Mouse (Mus musculus): Measurements from ENCODE around the gene Ephb4. TPM values are rescaled to one million over a fixed set of nuclear protein-coding genes. Genes with fewer than 3 reads are reported as not detected.

Gene Ephb4
- polyA plus RNA-seq, 1 experiment, result 10.4 TPM

- 81% methylated on average over 4 of the region's 4 CpGs for WGBS
- Histone ChIP-seq H3K4me3 (ENCODE audit: control insufficient read depth, insufficient read depth, low read length) (no peak overlapping the region), H3K36me3 (ENCODE audit: control insufficient read depth, insufficient read depth, low read length) (no peaks in the 10 kb centered on the region), H3K4me1 (replicated peaks; ENCODE audit: control insufficient read depth, insufficient read depth, low read length) (no peaks in the 10 kb centered on the region), H3K27me3 (ENCODE audit: control insufficient read depth, insufficient read depth, low read length) (peaks cover 7% of the 10 kb centered on the region), H3K27ac (ENCODE audit: control insufficient read depth, insufficient read depth, low read length) (no peak overlapping the region)
- DNase-seq, result no peak
- TF ChIP-seq POLR2A (IDR thresholded peaks at IDR 0.05; ENCODE audit: control insufficient read depth, extremely low read depth, insufficient read depth, low read length, poor library complexity) (no peak), CTCF (IDR thresholded peaks at IDR 0.05; ENCODE audit: borderline replicate concordance, control insufficient read depth, extremely low read depth, insufficient read depth, low read length, poor library complexity) (no peak)
Measured at GRCm38 (mm10) chr5:137351394-137351793, 1.5 kb downstream of the Ephb4 start.

- no peak for DNase-seq
- H3K4me3 ChIP-seq (ENCODE audit: control insufficient read depth, insufficient read depth, low read length), result no peak overlapping the region
Measured at GRCm38 (mm10) chr5:137352011-137352975, 2.4 kb downstream of the Ephb4 start.

GRCm38 (mm10) chr5:137354091-137354490 is 4.2 kb downstream of the Ephb4 start:
- no peaks in the 10 kb centered on the region for H3K4me1 ChIP-seq (replicated peaks; ENCODE audit: control insufficient read depth, insufficient read depth, low read length)
- TF ChIP-seq POLR2A (IDR thresholded peaks at IDR 0.05; ENCODE audit: control insufficient read depth, extremely low read depth, insufficient read depth, low read length, poor library complexity), result no peak
- no peak for TF ChIP-seq CTCF (IDR thresholded peaks at IDR 0.05; ENCODE audit: borderline replicate concordance, control insufficient read depth, extremely low read depth, insufficient read depth, low read length, poor library complexity)
- H3K4me3 ChIP-seq (ENCODE audit: control insufficient read depth, insufficient read depth, low read length), result no peak overlapping the region
- peaks cover under 1% of the 10 kb centered on the region for H3K27me3 ChIP-seq (ENCODE audit: control insufficient read depth, insufficient read depth, low read length)
- no peaks in the 10 kb centered on the region for H3K36me3 ChIP-seq (ENCODE audit: control insufficient read depth, insufficient read depth, low read length)
- H3K27ac ChIP-seq (ENCODE audit: control insufficient read depth, insufficient read depth, low read length), result no peak overlapping the region
- no peak for DNase-seq
- WGBS, result 85% methylated on average over 17 of the region's 17 CpGs

More at GRCm38 (mm10) chr5:137352011-137352975, 2.4 kb downstream of the Ephb4 start:
- H3K4me1 ChIP-seq (replicated peaks; ENCODE audit: control insufficient read depth, insufficient read depth, low read length), result no peaks in the 10 kb centered on the region
- peaks cover 7% of the 10 kb centered on the region for H3K27me3 ChIP-seq (ENCODE audit: control insufficient read depth, insufficient read depth, low read length)
- no peaks in the 10 kb centered on the region for H3K36me3 ChIP-seq (ENCODE audit: control insufficient read depth, insufficient read depth, low read length)
- no peak overlapping the region for H3K27ac ChIP-seq (ENCODE audit: control insufficient read depth, insufficient read depth, low read length)
- TF ChIP-seq POLR2A (IDR thresholded peaks at IDR 0.05; ENCODE audit: control insufficient read depth, extremely low read depth, insufficient read depth, low read length, poor library complexity) (no peak), CTCF (IDR thresholded peaks at IDR 0.05; ENCODE audit: borderline replicate concordance, control insufficient read depth, extremely low read depth, insufficient read depth, low read length, poor library complexity) (no peak)
- 77% methylated on average over 16 of the region's 16 CpGs for WGBS

- Histone ChIP-seq H3K4me1 (replicated peaks; ENCODE audit: control insufficient read depth, insufficient read depth, low read length) (no peaks in the 10 kb centered on the region), H3K27ac (ENCODE audit: control insufficient read depth, insufficient read depth, low read length) (no peak overlapping the region), H3K27me3 (ENCODE audit: control insufficient read depth, insufficient read depth, low read length) (no peaks in the 10 kb centered on the region), H3K36me3 (ENCODE audit: control insufficient read depth, insufficient read depth, low read length) (no peaks in the 10 kb centered on the region), H3K4me3 (ENCODE audit: control insufficient read depth, insufficient read depth, low read length) (no peak overlapping the region)
- TF ChIP-seq CTCF (IDR thresholded peaks at IDR 0.05; ENCODE audit: borderline replicate concordance, control insufficient read depth, extremely low read depth, insufficient read depth, low read length, poor library complexity) (no peak), POLR2A (IDR thresholded peaks at IDR 0.05; ENCODE audit: control insufficient read depth, extremely low read depth, insufficient read depth, low read length, poor library complexity) (no peak)
- no peak for DNase-seq
- WGBS, result 61% methylated on average over 7 of the region's 7 CpGs
Measured at GRCm38 (mm10) chr5:137358382-137358781, 8.5 kb downstream of the Ephb4 start.

GRCm38 (mm10) chr5:137369665-137370064 is 19.8 kb downstream of the Ephb4 start:
- no peaks in the 10 kb centered on the region for H3K27me3 ChIP-seq (ENCODE audit: control insufficient read depth, insufficient read depth, low read length)
- WGBS, result over 99% methylated on average over 11 of the region's 11 CpGs
- TF ChIP-seq POLR2A (IDR thresholded peaks at IDR 0.05; ENCODE audit: control insufficient read depth, extremely low read depth, insufficient read depth, low read length, poor library complexity) (no peak), CTCF (IDR thresholded peaks at IDR 0.05; ENCODE audit: borderline replicate concordance, control insufficient read depth, extremely low read depth, insufficient read depth, low read length, poor library complexity) (no peak)
- H3K36me3 ChIP-seq (ENCODE audit: control insufficient read depth, insufficient read depth, low read length), result no peaks in the 10 kb centered on the region
- no peak for DNase-seq
- H3K4me1 ChIP-seq (replicated peaks; ENCODE audit: control insufficient read depth, insufficient read depth, low read length), result no peaks in the 10 kb centered on the region
- no peak overlapping the region for H3K4me3 ChIP-seq (ENCODE audit: control insufficient read depth, insufficient read depth, low read length)
- H3K27ac ChIP-seq (ENCODE audit: control insufficient read depth, insufficient read depth, low read length), result no peak overlapping the region

- Histone ChIP-seq H3K27me3 (ENCODE audit: control insufficient read depth, insufficient read depth, low read length) (no peaks in the 10 kb centered on the region), H3K27ac (ENCODE audit: control insufficient read depth, insufficient read depth, low read length) (no peak overlapping the region), H3K36me3 (ENCODE audit: control insufficient read depth, insufficient read depth, low read length) (no peaks in the 10 kb centered on the region), H3K4me1 (replicated peaks; ENCODE audit: control insufficient read depth, insufficient read depth, low read length) (no peaks in the 10 kb centered on the region), H3K4me3 (ENCODE audit: control insufficient read depth, insufficient read depth, low read length) (no peak overlapping the region)
- TF ChIP-seq POLR2A (IDR thresholded peaks at IDR 0.05; ENCODE audit: control insufficient read depth, extremely low read depth, insufficient read depth, low read length, poor library complexity) (no peak), CTCF (IDR thresholded peaks at IDR 0.05; ENCODE audit: borderline replicate concordance, control insufficient read depth, extremely low read depth, insufficient read depth, low read length, poor library complexity) (no peak)
- DNase-seq, result no peak
- WGBS, result 88% methylated on average over 12 of the region's 12 CpGs
Measured at GRCm38 (mm10) chr5:137373371-137373950, 23.6 kb downstream of the Ephb4 start.

All from thymus, adult 2 months (tissue).